Mouse (Mus musculus) MEL-GATA-1-ER (cell line): ENCODE results near the gene Cckbr.
"Not testable (repeated sequence)": the region's sequence is repeated elsewhere in the genome, so short reads cannot be mapped to it uniquely, and the experiment has no call there.

Experiments
- DNase-seq: peaks from one replicate; pipeline ENCODE4 v3.0.0-alpha.2; 2012; ENCODE audit warnings: low read depth; ENCODE audit errors: extremely low read depth

Cckbr gene

GRCm38 (mm10) chr7:105425424-105426043 is at the start of gene Cckbr:
Gene Cckbr, plus strand, starts transcription at chr7:105425731.
- no peak for DNase-seq

DNA sequence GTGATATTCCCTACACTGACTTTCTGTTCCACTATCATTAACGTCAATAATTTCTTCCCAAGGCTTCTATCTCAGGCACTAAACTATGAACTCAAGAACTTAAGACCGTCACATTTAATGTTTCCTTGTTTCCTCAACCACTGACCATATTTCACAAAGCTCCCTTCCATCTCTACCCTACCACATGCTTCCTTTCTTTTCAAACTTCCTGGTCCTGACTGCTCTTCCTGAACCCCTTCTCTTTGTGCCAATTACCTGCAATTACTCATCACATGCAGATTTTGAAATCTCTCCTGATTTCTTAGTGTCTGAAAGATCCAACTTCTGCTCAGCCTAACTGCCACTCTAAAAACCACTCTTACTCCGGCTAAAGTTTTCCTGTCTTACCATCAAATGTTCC is 45.2 kb upstream of the Cckbr start:
- no peak for DNase-seq

- no peak for DNase-seq
Measured at GRCm38 (mm10) chr7:105387696-105388095, 37.8 kb upstream of the Cckbr start.

DNA sequence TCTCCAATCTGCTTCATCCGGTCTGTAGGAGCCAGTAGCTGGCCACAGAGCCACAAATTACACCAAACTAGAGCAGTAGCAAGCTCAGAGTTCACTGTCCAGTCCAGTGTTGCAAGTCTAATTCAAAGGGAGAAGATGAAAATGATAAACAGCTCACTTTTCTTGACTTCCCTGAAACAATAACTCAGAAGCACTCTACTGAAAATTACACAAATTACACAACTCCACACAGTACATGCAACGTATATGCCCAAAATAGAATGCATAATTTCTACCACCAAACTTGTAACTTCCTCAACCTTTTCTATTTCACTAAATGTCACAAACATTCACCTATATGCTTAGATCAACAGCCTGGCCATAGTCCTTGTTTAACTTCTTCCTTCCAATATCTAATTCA is 35.3 kb upstream of the Cckbr start:
- no peak for DNase-seq

GRCm38 (mm10) chr7:105394606-105395005 is 30.9 kb upstream of the Cckbr start:
- no peak for DNase-seq

DNA sequence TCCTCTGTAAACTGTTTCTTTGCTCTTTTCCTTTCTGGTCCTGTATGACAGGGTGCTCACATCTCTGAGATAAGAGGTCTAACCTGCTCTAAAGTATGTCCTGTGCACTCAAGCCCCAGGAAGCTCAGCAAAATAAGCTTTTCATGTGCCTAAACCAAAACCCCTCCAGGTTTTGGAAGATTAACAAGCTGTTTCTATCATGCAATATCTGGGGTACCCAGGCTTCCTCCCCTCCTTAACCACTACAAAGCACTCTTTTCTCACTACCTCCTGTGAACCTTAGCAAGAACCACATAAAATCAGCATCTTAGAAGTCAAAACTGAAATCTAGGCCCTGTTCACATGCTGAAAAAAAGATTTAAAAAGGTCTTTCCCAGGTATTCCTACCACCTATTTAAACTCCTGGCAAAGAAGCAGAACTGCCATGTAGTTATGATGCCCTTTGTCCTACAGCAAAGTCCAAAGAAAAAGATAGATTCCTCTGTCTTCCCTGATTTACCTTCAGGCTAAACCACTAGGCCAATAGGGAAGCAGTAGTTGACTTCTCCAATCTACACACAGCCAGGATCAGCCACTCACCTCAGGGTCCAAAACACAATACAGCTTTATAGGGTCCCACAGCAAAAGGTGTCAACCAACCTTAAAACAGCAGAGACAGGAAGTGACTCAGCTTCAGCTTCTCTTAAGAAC is 30.3 kb upstream of the Cckbr start:
- no peak for DNase-seq

GRCm38 (mm10) chr7:105396126-105396525 is 29.4 kb upstream of the Cckbr start:
- peak; percentile 36 for DNase-seq

GRCm38 (mm10) chr7:105399058-105399934 is 26.2 kb upstream of the Cckbr start:
- DNase-seq = peak; percentile 73

- DNase-seq = peak; percentile 97
Measured at GRCm38 (mm10) chr7:105399935-105400624, 25.5 kb upstream of the Cckbr start, which contains the start of gene Fam160a2. Gene Fam160a2, minus strand, starts transcription at chr7:105400054.

- no peak for DNase-seq
Measured at GRCm38 (mm10) chr7:105404268-105404667, 21.3 kb upstream of the Cckbr start, which contains the start of gene Cnga4. Gene Cnga4, plus strand, starts transcription at chr7:105404568.

DNA sequence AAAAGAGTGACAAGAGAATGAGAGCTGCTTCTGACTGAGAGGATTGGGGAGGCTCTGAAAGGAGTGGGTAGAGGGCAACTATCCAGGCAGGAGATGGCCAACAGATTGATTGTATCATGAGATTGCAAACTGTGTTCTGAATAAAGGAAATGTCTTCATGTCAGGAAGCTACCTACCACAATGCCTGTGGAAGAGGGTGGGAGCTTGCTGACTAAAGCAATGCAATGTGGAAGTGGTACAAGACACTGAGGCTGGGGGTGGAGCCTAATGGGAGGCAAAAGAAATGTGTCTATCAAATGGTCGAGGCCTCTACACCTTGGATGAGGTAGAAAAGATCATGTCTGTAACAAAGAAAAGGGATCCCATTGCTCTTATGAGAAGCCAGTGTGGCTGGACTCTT is 19.2 kb upstream of the Cckbr start:
- DNase-seq = no peak

GRCm38 (mm10) chr7:105411874-105412632 is 13.5 kb upstream of the Cckbr start:
- DNase-seq = not testable (repeated sequence)

GRCm38 (mm10) chr7:105414385-105414784 is 11.1 kb upstream of the Cckbr start:
- no peak for DNase-seq

DNA sequence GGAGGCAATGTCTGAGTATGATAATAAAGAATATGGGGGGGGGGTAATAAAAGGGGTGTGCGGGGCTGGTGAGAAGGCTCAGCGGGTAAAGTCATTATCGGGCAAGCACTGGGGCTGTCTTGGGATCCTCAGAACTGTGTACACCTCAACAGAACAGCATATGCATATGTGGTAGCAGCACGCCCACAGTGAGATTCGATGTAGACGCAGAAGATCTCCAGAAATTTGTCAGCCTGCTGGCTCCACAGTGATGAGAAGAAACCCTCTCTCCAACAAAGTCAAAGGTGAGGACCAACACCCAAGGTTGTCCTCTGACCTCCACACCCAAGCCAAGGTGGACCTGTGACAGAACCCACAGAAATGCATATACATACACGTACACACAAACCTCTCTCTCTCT is 9.0 kb upstream of the Cckbr start:
- DNase-seq = no peak

GRCm38 (mm10) chr7:105418106-105418505 is 7.4 kb upstream of the Cckbr start:
- no peak for DNase-seq

- no peak for DNase-seq
Measured at GRCm38 (mm10) chr7:105420903-105421302, 4.6 kb upstream of the Cckbr start.

- no peak for DNase-seq
Measured at GRCm38 (mm10) chr7:105424368-105424767, 1.2 kb upstream of the Cckbr start.

- no peak for DNase-seq
Measured at GRCm38 (mm10) chr7:105426051-105426450, 520 bp downstream of the Cckbr start.

- no peak for DNase-seq
Measured at GRCm38 (mm10) chr7:105432058-105432457, 6.5 kb downstream of the Cckbr start.

DNA sequence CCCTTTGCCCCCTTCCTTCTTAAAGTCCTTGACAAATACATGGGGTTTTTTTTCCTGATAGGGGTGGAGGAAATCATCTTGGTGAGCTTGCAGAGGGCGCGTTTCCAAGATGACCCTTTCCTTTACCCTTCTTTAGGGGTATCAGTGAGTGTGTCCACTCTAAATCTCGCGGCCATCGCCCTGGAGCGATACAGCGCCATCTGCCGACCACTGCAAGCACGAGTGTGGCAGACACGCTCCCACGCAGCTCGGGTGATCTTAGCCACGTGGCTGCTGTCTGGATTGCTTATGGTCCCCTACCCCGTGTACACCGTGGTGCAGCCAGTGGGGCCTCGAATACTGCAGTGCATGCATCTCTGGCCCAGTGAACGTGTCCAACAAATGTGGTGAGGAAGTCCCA is 8.3 kb downstream of the Cckbr start:
- DNase-seq = no peak

DNA sequence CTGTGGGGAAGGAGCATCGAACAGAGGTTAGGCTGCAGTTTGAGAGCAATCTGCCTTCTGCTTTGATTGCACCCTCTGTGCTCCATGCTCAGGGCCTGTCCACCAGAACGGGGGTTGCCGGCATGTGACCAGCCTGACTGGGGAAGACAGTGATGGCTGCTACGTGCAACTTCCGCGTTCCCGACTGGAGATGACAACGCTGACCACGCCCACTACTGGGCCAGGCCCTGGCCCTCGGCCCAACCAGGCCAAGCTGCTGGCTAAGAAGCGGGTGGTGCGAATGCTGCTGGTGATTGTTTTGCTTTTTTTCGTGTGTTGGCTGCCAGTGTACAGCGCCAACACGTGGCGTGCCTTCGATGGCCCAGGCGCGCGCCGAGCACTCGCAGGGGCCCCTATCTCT is 9.3 kb downstream of the Cckbr start:
- DNase-seq = no peak
